In genomic region chr15:89428136-89428790, GRCm38 (mm10) we compare ENCODE assay signal across 8 mouse cellular contexts. TPM values are rescaled to one million over a fixed set of nuclear protein-coding genes. Genes with fewer than 3 reads are reported as not detected.
DNase-seq lines count a peak whose midpoint lies in the region; ATAC-seq and TF ChIP-seq lines count a peak whose summit lies in the region.

No protein-coding gene starts in this region.

- no peak overlapping the region for H3K27ac ChIP-seq in kidney, embryonic 14.5 days (ENCODE audit: low read depth, low read length)
- H3K27ac ChIP-seq in embryonic facial prominence, embryonic 12.5 days: no peak overlapping the region

- whole genome bisulfite sequencing in kidney, embryonic 14.5 days: 86% methylated on average over 19 of the region's 19 CpGs
- 81% methylated on average over 19 of the region's 19 CpGs for WGBS in embryonic facial prominence, embryonic 12.5 days

- no peak for TF ChIP-seq POLR2A in myocyte (IDR thresholded peaks at IDR 0.05; ENCODE audit: insufficient read length, low read depth)

- H3K4me2 ChIP-seq in kidney, embryonic 14.5 days (replicated peaks; ENCODE audit: low read depth, low read length): peak overlapping the region; percentile 89
- peak overlapping the region; percentile 84 for H3K4me2 ChIP-seq in embryonic facial prominence, embryonic 12.5 days (replicated peaks)
- H3K4me2 ChIP-seq in myocyte (ENCODE audit: low read depth): peak overlapping the region; percentile 99

- H3K9ac ChIP-seq in kidney, embryonic 14.5 days (ENCODE audit: low read depth, low read length): peak overlapping the region; percentile 68; the same call in 1 of the 2 replicates
- H3K9ac ChIP-seq in embryonic facial prominence, embryonic 12.5 days: peak overlapping the region; percentile 79

- H3ac ChIP-seq in myocyte (ENCODE audit: control insufficient read depth, insufficient read length): peak overlapping the region; percentile 2

- H3K4me1 ChIP-seq in kidney, embryonic 14.5 days (ENCODE audit: control insufficient read depth, insufficient read depth, low read length): peaks cover 4% of the 10 kb centered on the region; the same call in 1 of the 2 replicates
- H3K4me1 ChIP-seq in embryonic facial prominence, embryonic 12.5 days: peaks cover 16% of the 10 kb centered on the region

- H3K9me3 ChIP-seq in kidney, embryonic 14.5 days (ENCODE audit: control insufficient read depth, low read length): no peaks in the 10 kb centered on the region
- no peaks in the 10 kb centered on the region for H3K9me3 ChIP-seq in embryonic facial prominence, embryonic 12.5 days

- DNase-seq in kidney, postnatal 10 days: no peak
- DNase-seq in induced T-regulatory cell, adult 2 months (ENCODE audit: low read depth): peak; percentile 10
- no peak for DNase-seq in spleen, postnatal 36 days (ENCODE audit: low spot score in 2 of 2)
- DNase-seq in left cerebral cortex, adult 11 months (ENCODE audit: low spot score): no peak

- H3K79me2 ChIP-seq in myocyte (ENCODE audit: control insufficient read depth, insufficient read depth): peaks cover 12% of the 10 kb centered on the region

- no peak for ATAC-seq in kidney, embryonic 14.5 days (ENCODE audit: low FRiP score, low TSS enrichment)
- ATAC-seq in embryonic facial prominence, embryonic 12.5 days (ENCODE audit: insufficient number of reproducible peaks, insufficient read depth, low FRiP score, low TSS enrichment): no peak
- no peak for ATAC-seq in monocyte, adult 5-6 weeks (replicated peaks; ENCODE audit: insufficient number of reproducible peaks, low FRiP score, low TSS enrichment, poor library complexity, severe bottlenecking)

- H3K36me3 ChIP-seq in kidney, embryonic 14.5 days (ENCODE audit: control insufficient read depth, insufficient read depth, low read length): peaks cover 21% of the 10 kb centered on the region
- H3K36me3 ChIP-seq in embryonic facial prominence, embryonic 12.5 days: peaks cover 19% of the 10 kb centered on the region
- H3K36me3 ChIP-seq in myocyte (ENCODE audit: control insufficient read depth, insufficient read depth): peaks cover 9% of the 10 kb centered on the region

- H3K27me3 ChIP-seq in kidney, embryonic 14.5 days (ENCODE audit: control insufficient read depth, insufficient read depth, low read length): no peaks in the 10 kb centered on the region
- H3K27me3 ChIP-seq in embryonic facial prominence, embryonic 12.5 days: 0 out of 2 replicates have a peak, but pooled peaks cover 2% of the 10 kb centered on the region
- no peaks in the 10 kb centered on the region for H3K27me3 ChIP-seq in myocyte (ENCODE audit: control insufficient read depth, insufficient read depth, insufficient read length)

- H3K4me3 ChIP-seq in kidney, embryonic 14.5 days (ENCODE audit: low read length): peak overlapping the region; percentile 72
- H3K4me3 ChIP-seq in embryonic facial prominence, embryonic 12.5 days: peak overlapping the region; percentile 67
- peak overlapping the region; percentile 89 for H3K4me3 ChIP-seq in myocyte

TF ChIP-seq in myocyte, 11 proteins besides CTCF, POLR2A, EP300 and RAD21:
- TF ChIP-seq E2F4 (IDR thresholded peaks at IDR 0.05; ENCODE audit: insufficient read depth): no peak
- TF ChIP-seq CEBPB (IDR thresholded peaks at IDR 0.05; ENCODE audit: insufficient read depth, poor library complexity, severe bottlenecking): no peak
- TF ChIP-seq MAX (IDR thresholded peaks at IDR 0.05; ENCODE audit: low read depth): no peak
- no peak for TF ChIP-seq TCF12 (IDR thresholded peaks at IDR 0.05; ENCODE audit: insufficient read depth, poor library complexity, severe bottlenecking)
- TF ChIP-seq USF1 (IDR thresholded peaks at IDR 0.05; ENCODE audit: low read depth): no peak
- no peak for TF ChIP-seq SRF (IDR thresholded peaks at IDR 0.05; ENCODE audit: control insufficient read depth, insufficient read length, low read depth)
- TF ChIP-seq POLR2AphosphoS2 (IDR thresholded peaks at IDR 0.05; ENCODE audit: insufficient read length, low read depth): no peak
- no peak for TF ChIP-seq MYOG (IDR thresholded peaks at IDR 0.05; ENCODE audit: control insufficient read depth in 1 of 3, insufficient read depth in 1 of 3, insufficient read length in 2 of 3, low read depth in 2 of 3)
- no peak for TF ChIP-seq TCF3 (IDR thresholded peaks at IDR 0.05; ENCODE audit: insufficient read length, low read depth)
- no peak for TF ChIP-seq MYOD1 (IDR thresholded peaks at IDR 0.05; ENCODE audit: control insufficient read depth in 1 of 3, insufficient read length in 2 of 3, low read depth in 2 of 3)
- TF ChIP-seq REST (IDR thresholded peaks at IDR 0.05; ENCODE audit: insufficient read depth, insufficient read length): no peak

RNA-seq across cellular contexts. Expression of gene C730034F03Rik, which starts 1.1 kb away (rescaled TPM):
- polyA plus RNA-seq in kidney, embryonic 14.5 days (2014; fragmentation: Nextera tagmentation; extraction: Ambion mirVana): 3.1 TPM in 2 replicates
- 3.5 and 4.7 TPM in 2 replicates for polyA plus RNA-seq in embryonic facial prominence, embryonic 12.5 days (2016; fragmentation: Nextera tagmentation; extraction: Ambion mirVana)
- 0.80 TPM for polyA plus RNA-seq in myocyte (2012; fragmentation: generic; extraction: Trizol)
- total RNA-seq in monocyte, adult 5-6 weeks (2017): 9.7 to 24.4 TPM (median 15.7 TPM) in 3 replicates

RNA-seq across cellular contexts. Expression of gene Gm44502, which starts 1.2 kb away (rescaled TPM):
- not detected in 2 replicates for polyA plus RNA-seq in kidney, embryonic 14.5 days (2014; fragmentation: Nextera tagmentation; extraction: Ambion mirVana)
- polyA plus RNA-seq in embryonic facial prominence, embryonic 12.5 days (2016; fragmentation: Nextera tagmentation; extraction: Ambion mirVana): 0.22 TPM in 1 of 2 replicates, not detected in the other
- polyA plus RNA-seq in myocyte (2012; fragmentation: generic; extraction: Trizol): 0.11 TPM
- 0.76 to 1.2 TPM in 2 of 3 replicates, not detected in the other for total RNA-seq in monocyte, adult 5-6 weeks (2017)

RNA-seq across cellular contexts. Expression of gene Chkb, which starts 1.4 kb away (rescaled TPM):
- 51.7 and 57.7 TPM in 2 replicates for polyA plus RNA-seq in kidney, embryonic 14.5 days (2014; fragmentation: Nextera tagmentation; extraction: Ambion mirVana)
- 60.2 and 68.7 TPM in 2 replicates for polyA plus RNA-seq in embryonic facial prominence, embryonic 12.5 days (2016; fragmentation: Nextera tagmentation; extraction: Ambion mirVana)
- polyA plus RNA-seq in myocyte (2012; fragmentation: generic; extraction: Trizol): 35.6 TPM
- 95.3 to 120 TPM (median 95.5 TPM) in 3 replicates for total RNA-seq in monocyte, adult 5-6 weeks (2017)

RNA-seq across cellular contexts. Expression of gene Cpt1b, which starts 2.6 kb away (rescaled TPM):
- polyA plus RNA-seq in kidney, embryonic 14.5 days (2014; fragmentation: Nextera tagmentation; extraction: Ambion mirVana): 1.7 and 2.5 TPM in 2 replicates
- polyA plus RNA-seq in embryonic facial prominence, embryonic 12.5 days (2016; fragmentation: Nextera tagmentation; extraction: Ambion mirVana): 0.39 and 0.58 TPM in 2 replicates
- polyA plus RNA-seq in myocyte (2012; fragmentation: generic; extraction: Trizol): 5.9 TPM
- total RNA-seq in monocyte, adult 5-6 weeks (2017): 0.75 to 8.6 TPM (median 1.8 TPM) in 3 replicates

RNA-seq across cellular contexts. Expression of gene Syce3, which starts 18.0 kb away (rescaled TPM):
- not detected in 2 replicates for polyA plus RNA-seq in kidney, embryonic 14.5 days (2014; fragmentation: Nextera tagmentation; extraction: Ambion mirVana)
- polyA plus RNA-seq in embryonic facial prominence, embryonic 12.5 days (2016; fragmentation: Nextera tagmentation; extraction: Ambion mirVana): not detected in 2 replicates
- not detected for polyA plus RNA-seq in myocyte (2012; fragmentation: generic; extraction: Trizol)
- total RNA-seq in monocyte, adult 5-6 weeks (2017): not detected in 3 replicates
